Mouse (Mus musculus) limb, embryonic 11.5 days (tissue): Measurements from ENCODE around the gene Ssbp3. TPM values are rescaled to one million over a fixed set of nuclear protein-coding genes. Genes with fewer than 3 reads are reported as not detected.

Source experiments
- ATAC-seq: fragments of 200-750 bp; cut with Nextera tagmentation; 2 replicates; pipeline ENCODE4 v1.8.0; 2017; ENCODE audit warnings: low read depth; ENCODE audit not compliant: insufficient number of reproducible peaks, low FRiP score, low TSS enrichment
- DNase-seq: peaks from one replicate; pipeline ENCODE4 v3.0.0-alpha.2; 2015; ENCODE audit warnings: low spot score
- H3K27ac ChIP-seq: fragments of 300-500 bp; sonication (generic); replicated peaks from 2 replicates; pipeline ENCODE4 v1.5.1; 2014; ENCODE audit warnings: low read depth, mild to moderate bottlenecking, low read length
- H3K27me3 ChIP-seq: fragments of 300-500 bp; sonication (generic); 2 replicates; pipeline ENCODE4 v1.6.1; 2014; ENCODE audit warnings: mild to moderate bottlenecking, low read length, mixed read lengths; ENCODE audit not compliant: control insufficient read depth, insufficient read depth
- H3K36me3 ChIP-seq: fragments of 300-500 bp; sonication (generic); 2 replicates; pipeline ENCODE4 v1.6.1; 2014; ENCODE audit warnings: mild to moderate bottlenecking, low read length, moderate library complexity, mixed read lengths; ENCODE audit not compliant: control insufficient read depth, insufficient read depth
- H3K4me1 ChIP-seq: fragments of 300-500 bp; sonication (generic); 2 replicates; pipeline ENCODE4 v1.6.1; 2014; ENCODE audit warnings: low read length, mixed read lengths; ENCODE audit not compliant: control insufficient read depth, insufficient read depth
- H3K4me2 ChIP-seq: fragments of 300-500 bp; sonication (generic); 2 replicates; pipeline ENCODE4 v1.6.1; 2014; ENCODE audit warnings: low read depth, mild to moderate bottlenecking, moderate library complexity; ENCODE audit not compliant: severe bottlenecking
- H3K4me3 ChIP-seq: fragments of 300-500 bp; sonication (generic); 2 replicates; pipeline ENCODE4 v1.5.1; 2014; ENCODE audit warnings: low read depth, low read length
- H3K9ac ChIP-seq: fragments of 300-500 bp; sonication (generic); 2 replicates; pipeline ENCODE4 v1.6.1; 2014; ENCODE audit warnings: mild to moderate bottlenecking, low read length
- H3K9me3 ChIP-seq: fragments of 300-500 bp; sonication (generic); 2 replicates; pipeline ENCODE4 v1.6.1; 2016; ENCODE audit warnings: low read length; ENCODE audit not compliant: control insufficient read depth
- WGBS: fragments of 180-500 bp; shearing (Covaris S2); extraction: QIAGEN DNeasy Blood & Tissue Kit; methylation state at CpG from one replicate; pipeline ENCODE4 v1.1.7; 2014; 5-methylcytosine and 5-hydroxymethylcytosine counted together
- polyA plus RNA-seq: library from polyadenylated mRNA; unstranded; fragments of >200 nt; fragmentation: Nextera tagmentation; extraction: Ambion mirVana; gene quantifications from 2 replicates; pipeline ENCODE4 v1.2.1, GENCODE M21; 2014

Gene Ssbp3
- polyA plus RNA-seq, 1 experiment from 2014 or later: 186 TPM

GRCm38 (mm10) chr4:107058346-107058745 is 147.8 kb downstream of the Ssbp3 start:
- peaks cover 28% of the 10 kb centered on the region for H3K36me3 ChIP-seq
- DNase-seq (no peak), ATAC-seq (no peak)
- no peaks in the 10 kb centered on the region for H3K4me1 ChIP-seq
- no peaks in the 10 kb centered on the region for H3K9me3 ChIP-seq
- no peaks in the 10 kb centered on the region for H3K27me3 ChIP-seq
- H3K4me3 ChIP-seq: no peak overlapping the region
- no peak overlapping the region for H3K4me2 ChIP-seq
- H3K27ac ChIP-seq: no peak overlapping the region
- no peak overlapping the region for H3K9ac ChIP-seq
- WGBS: 86% methylated on average over 5 of the region's 5 CpGs

- no peak overlapping the region for H3K4me2 ChIP-seq
- H3K4me3 ChIP-seq: no peak overlapping the region
- H3K4me1 ChIP-seq: no peaks in the 10 kb centered on the region
- H3K9ac ChIP-seq: no peak overlapping the region
- no peak overlapping the region for H3K27ac ChIP-seq
- no peak for ATAC-seq
- 83% methylated on average over 6 of the region's 6 CpGs for WGBS
- H3K9me3 ChIP-seq: no peaks in the 10 kb centered on the region
- peaks cover 28% of the 10 kb centered on the region for H3K36me3 ChIP-seq
- DNase-seq: no peak
- H3K27me3 ChIP-seq: no peaks in the 10 kb centered on the region
Measured at GRCm38 (mm10) chr4:107058781-107059180, 148.3 kb downstream of the Ssbp3 start.

- H3K27me3 ChIP-seq: no peaks in the 10 kb centered on the region
Measured at GRCm38 (mm10) chr4:107061560-107061959, 151.1 kb downstream of the Ssbp3 start.

GRCm38 (mm10) chr4:107063214-107063613 is 152.7 kb downstream of the Ssbp3 start:
- DNase-seq: no peak
- no peaks in the 10 kb centered on the region for H3K9me3 ChIP-seq
- H3K36me3 ChIP-seq: peaks cover 23% of the 10 kb centered on the region
- 90% methylated on average over 3 of the region's 3 CpGs for WGBS
- no peaks in the 10 kb centered on the region for H3K27me3 ChIP-seq
- H3K4me3 ChIP-seq: no peak overlapping the region
- no peak overlapping the region for H3K4me2 ChIP-seq
- ATAC-seq: no peak
- no peak overlapping the region for H3K27ac ChIP-seq
- no peak overlapping the region for H3K9ac ChIP-seq
- no peaks in the 10 kb centered on the region; the same call in 1 of the 2 replicates for H3K4me1 ChIP-seq

More at GRCm38 (mm10) chr4:107061560-107061959, 151.1 kb downstream of the Ssbp3 start:
- peaks cover 25% of the 10 kb centered on the region for H3K36me3 ChIP-seq
- ATAC-seq: no peak
- no peak for DNase-seq
- no peak overlapping the region for H3K4me3 ChIP-seq
- H3K9me3 ChIP-seq: no peaks in the 10 kb centered on the region
- H3K9ac ChIP-seq: no peak overlapping the region
- H3K4me2 ChIP-seq: no peak overlapping the region
- H3K4me1 ChIP-seq: no peaks in the 10 kb centered on the region; the same call in 1 of the 2 replicates
- H3K27ac ChIP-seq: no peak overlapping the region
- 91% methylated on average over 4 of the region's 4 CpGs for WGBS

GRCm38 (mm10) chr4:107064394-107065098 is 154.0 kb downstream of the Ssbp3 start:
- no peak overlapping the region for H3K9ac ChIP-seq

GRCm38 (mm10) chr4:107066252-107067124 is 156.0 kb downstream of the Ssbp3 start, which contains the start of the genes Mrpl37 and Cyb5rl:
Gene Mrpl37 (minus strand): TSS chr4:107066868.
Gene Cyb5rl (plus strand): TSS chr4:107066988.
- peaks cover 15% of the 10 kb centered on the region for H3K36me3 ChIP-seq
- no peak within 1 kb of the TSS for H3K27ac ChIP-seq
- WGBS: under 1% methylated on average over 60 of the region's 60 CpGs
- DNase-seq (peak; percentile 96), ATAC-seq (peak; percentile 99)
- no peaks in the 10 kb centered on the region; the same call in 1 of the 2 replicates for H3K4me1 ChIP-seq
- peak within 1 kb of the TSS; percentile 77 for H3K9ac ChIP-seq
- peak within 1 kb of the TSS; percentile 79 for H3K4me3 ChIP-seq
- no peaks in the 10 kb centered on the region for H3K27me3 ChIP-seq
- H3K9me3 ChIP-seq: no peaks in the 10 kb centered on the region
- peak within 1 kb of the TSS; percentile 96 for H3K4me2 ChIP-seq

More at GRCm38 (mm10) chr4:107064394-107065098, 154.0 kb downstream of the Ssbp3 start:
- Histone ChIP-seq H3K4me2 (no peak overlapping the region), H3K4me3 (no peak overlapping the region), H3K27me3 (no peaks in the 10 kb centered on the region), H3K9me3 (no peaks in the 10 kb centered on the region), H3K27ac (no peak overlapping the region), H3K4me1 (no peaks in the 10 kb centered on the region; the same call in 1 of the 2 replicates), H3K36me3 (peaks cover 23% of the 10 kb centered on the region)
- ATAC-seq (no peak), DNase-seq (no peak)
- WGBS: 90% methylated on average over 5 of the region's 5 CpGs

GRCm38 (mm10) chr4:107067151-107067840 is 156.8 kb downstream of the Ssbp3 start:
- H3K9ac ChIP-seq: peak overlapping the region; percentile 64
- 6% methylated on average over 33 of the region's 33 CpGs for WGBS
- peaks cover 9% of the 10 kb centered on the region for H3K36me3 ChIP-seq
- no peaks in the 10 kb centered on the region for H3K27me3 ChIP-seq
- H3K27ac ChIP-seq: no peak overlapping the region
- ATAC-seq (peak; percentile 52; the same call in 1 of the 2 replicates), DNase-seq (peak; percentile 56)
- peak overlapping the region; percentile 79 for H3K4me3 ChIP-seq
- no peaks in the 10 kb centered on the region for H3K9me3 ChIP-seq
- no peaks in the 10 kb centered on the region; the same call in 1 of the 2 replicates for H3K4me1 ChIP-seq
- peak overlapping the region; percentile 96 for H3K4me2 ChIP-seq

GRCm38 (mm10) chr4:107072343-107072742 is 161.8 kb downstream of the Ssbp3 start:
- Histone ChIP-seq H3K9me3 (no peaks in the 10 kb centered on the region), H3K27ac (no peak overlapping the region), H3K36me3 (no peaks in the 10 kb centered on the region), H3K27me3 (no peaks in the 10 kb centered on the region), H3K4me1 (no peaks in the 10 kb centered on the region), H3K9ac (no peak overlapping the region), H3K4me2 (no peak overlapping the region), H3K4me3 (no peak overlapping the region)
- 84% methylated on average over 9 of the region's 9 CpGs for WGBS
- DNase-seq: no peak
- ATAC-seq: no peak
